Mouse (Mus musculus) 3T3-L1 (cell line): ENCODE results near the gene Acvr1b.

Source experiments
- DNase-seq: peaks from one replicate; pipeline ENCODE4 v3.0.0-alpha.2; 2015; ENCODE audit warnings: low read depth, low spot score

The Acvr1b gene

GRCm38 (mm10) chr15:101146100-101146965 lies 27.5 kb upstream of the Acvr1b start:
- DNase-seq = no peak

- DNase-seq = no peak
Measured at GRCm38 (mm10) chr15:101147115-101147909, 26.6 kb upstream of the Acvr1b start.

GRCm38 (mm10) chr15:101147910-101148273 lies 26.0 kb upstream of the Acvr1b start:
- DNase-seq = no peak

GRCm38 (mm10) chr15:101148604-101149003 lies 25.3 kb upstream of the Acvr1b start:
- DNase-seq = no peak

- no peak for DNase-seq
Measured at GRCm38 (mm10) chr15:101151409-101152261, 22.2 kb upstream of the Acvr1b start.

GRCm38 (mm10) chr15:101154700-101155616 lies 18.9 kb upstream of the Acvr1b start:
- no peak for DNase-seq

- DNase-seq = no peak
Measured at GRCm38 (mm10) chr15:101160128-101160527, 13.7 kb upstream of the Acvr1b start.

GRCm38 (mm10) chr15:101160591-101160990 lies 13.3 kb upstream of the Acvr1b start:
- no peak for DNase-seq

GRCm38 (mm10) chr15:101161534-101161933 lies 12.3 kb upstream of the Acvr1b start:
- no peak for DNase-seq

- no peak for DNase-seq
Measured at GRCm38 (mm10) chr15:101163056-101163458, 10.8 kb upstream of the Acvr1b start.

- peak; percentile 97 for DNase-seq
Measured at GRCm38 (mm10) chr15:101163854-101164253, 10.0 kb upstream of the Acvr1b start.

- DNase-seq = no peak
Measured at GRCm38 (mm10) chr15:101164291-101164690, 9.6 kb upstream of the Acvr1b start.

GRCm38 (mm10) chr15:101165658-101166437 lies 8.0 kb upstream of the Acvr1b start:
- DNase-seq = no peak

GRCm38 (mm10) chr15:101167553-101167952 lies 6.3 kb upstream of the Acvr1b start:
- no peak for DNase-seq

- DNase-seq = no peak
Measured at GRCm38 (mm10) chr15:101169910-101170309, 4.0 kb upstream of the Acvr1b start.

- DNase-seq = no peak
Measured at GRCm38 (mm10) chr15:101170413-101170980, 3.4 kb upstream of the Acvr1b start.

GRCm38 (mm10) chr15:101171272-101171671 lies 2.6 kb upstream of the Acvr1b start:
- DNase-seq = no peak

GRCm38 (mm10) chr15:101172016-101172415 lies 1.9 kb upstream of the Acvr1b start:
- DNase-seq = no peak

GRCm38 (mm10) chr15:101174294-101175130 lies 645 bp downstream of the Acvr1b start:
- no peak for DNase-seq
